Mouse (Mus musculus) forebrain, embryonic 11.5 days (tissue): ENCODE data around the gene Hectd1. TPM values are rescaled to one million over a fixed set of nuclear protein-coding genes. Genes with fewer than 3 reads are reported as not detected.
A peak's percentile ranks its signal among the peaks of the same experiment; 100 is the strongest.

Experiments
- ATAC-seq: fragments of 200-750 bp; cut with Nextera tagmentation; replicated peaks from 2 replicates; pipeline ENCODE4 v1.8.0; 2017; ENCODE audit warnings: moderate TSS enrichment; ENCODE audit not compliant: low FRiP score
- DNase-seq: peaks from one replicate; pipeline ENCODE4 v3.0.0-alpha.2; 2017; ENCODE audit warnings: low spot score
- H3K27ac ChIP-seq: fragments of 300-500 bp; sonication (generic); 2 replicates; pipeline ENCODE4 v1.5.1; 2014; ENCODE audit warnings: low read depth, low read length
- H3K27me3 ChIP-seq: fragments of 300-500 bp; sonication (generic); 2 replicates; pipeline ENCODE4 v1.6.1; 2014; ENCODE audit warnings: mild to moderate bottlenecking, low read length, mixed read lengths; ENCODE audit not compliant: control insufficient read depth, insufficient read depth
- H3K36me3 ChIP-seq: fragments of 300-500 bp; sonication (generic); 2 replicates; pipeline ENCODE4 v1.6.1; 2014; ENCODE audit warnings: mild to moderate bottlenecking, low read length, moderate library complexity, mixed read lengths; ENCODE audit not compliant: control insufficient read depth, insufficient read depth
- H3K4me1 ChIP-seq: fragments of 300-500 bp; sonication (generic); replicated peaks from 2 replicates; pipeline ENCODE4 v1.6.1; 2014; ENCODE audit warnings: low read length, mixed read lengths; ENCODE audit not compliant: control insufficient read depth, insufficient read depth
- H3K4me2 ChIP-seq: fragments of 300-500 bp; sonication (generic); 2 replicates; pipeline ENCODE4 v1.6.1; 2014; ENCODE audit warnings: low read depth, mild to moderate bottlenecking, low read length, moderate library complexity, mixed read lengths; ENCODE audit not compliant: severe bottlenecking
- H3K4me3 ChIP-seq: fragments of 300-500 bp; sonication (generic); 2 replicates; pipeline ENCODE4 v1.5.1; 2014; ENCODE audit warnings: low read depth, low read length
- H3K9ac ChIP-seq: fragments of 300-500 bp; sonication (generic); 2 replicates; pipeline ENCODE4 v1.6.1; 2014; ENCODE audit warnings: low read length
- H3K9me3 ChIP-seq: fragments of 300-500 bp; sonication (generic); 2 replicates; pipeline ENCODE4 v1.6.1; 2016; ENCODE audit warnings: low read length, mixed read lengths; ENCODE audit not compliant: control insufficient read depth
- WGBS: fragments of 180-500 bp; shearing (Covaris S2); extraction: QIAGEN DNeasy Blood & Tissue Kit; methylation state at CpG from one replicate; pipeline ENCODE4 v1.1.7; 2014; 5-methylcytosine and 5-hydroxymethylcytosine counted together
- polyA plus RNA-seq: library from polyadenylated mRNA; unstranded; fragments of >200 nt; fragmentation: Nextera tagmentation; extraction: Ambion mirVana; gene quantifications from 2 replicates; pipeline ENCODE4 v1.2.1, GENCODE M21; 2014

Gene Hectd1
- polyA plus RNA-seq, 1 experiment from 2014 or later: 44.8 TPM

DNA sequence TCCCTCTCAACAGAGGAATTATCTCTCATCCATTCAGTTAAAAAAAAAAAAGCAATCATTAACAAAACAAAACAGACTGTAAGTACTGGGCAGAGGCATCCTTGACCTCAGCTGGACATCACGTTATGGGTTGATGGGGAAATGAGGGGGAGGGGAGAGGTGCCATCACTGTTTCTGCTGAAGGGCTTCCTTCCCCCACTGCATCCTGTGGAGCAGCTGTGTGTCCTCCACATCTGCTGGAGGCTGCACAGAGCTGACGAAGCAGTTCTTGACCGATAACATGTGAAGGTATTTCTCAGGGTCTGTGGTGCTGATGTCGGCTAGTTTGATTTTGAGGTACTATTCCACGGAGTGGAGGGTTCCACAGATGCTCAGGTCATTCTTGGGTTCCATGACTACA lies 119.2 kb downstream of the Hectd1 start:
- DNase-seq: no peak
- H3K4me2 ChIP-seq: no peak overlapping the region
- H3K27ac ChIP-seq: no peak overlapping the region
- H3K4me3 ChIP-seq: no peak overlapping the region
- H3K9ac ChIP-seq: no peak overlapping the region
- H3K36me3 ChIP-seq: no peaks in the 10 kb centered on the region
- no peak for ATAC-seq
- H3K4me1 ChIP-seq: no peaks in the 10 kb centered on the region
- 80% methylated on average over 5 of the region's 5 CpGs for WGBS
- no peaks in the 10 kb centered on the region for H3K9me3 ChIP-seq
- H3K27me3 ChIP-seq: no peaks in the 10 kb centered on the region

DNA sequence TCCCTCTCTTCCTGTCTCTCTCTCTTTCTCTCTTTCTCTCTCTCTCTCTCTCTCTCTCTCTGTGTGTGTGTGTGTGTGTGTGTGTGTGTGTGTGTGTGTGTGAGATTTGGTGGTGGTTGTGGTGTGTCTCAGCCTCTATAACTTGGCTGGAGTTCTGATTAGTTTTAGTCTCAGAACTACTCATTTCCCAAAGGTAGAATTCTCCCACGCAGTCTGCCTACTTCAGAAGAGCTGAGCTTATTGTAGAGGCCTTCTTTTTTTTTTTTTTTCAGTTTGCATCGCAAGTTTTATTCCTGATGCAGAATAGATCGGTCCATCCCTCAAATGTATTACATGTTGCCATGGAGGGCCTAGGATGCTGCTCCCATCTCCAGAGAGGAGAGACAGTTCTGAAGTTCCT lies 119.6 kb downstream of the Hectd1 start:
- Histone ChIP-seq H3K4me3 (no peak overlapping the region), H3K9ac (no peak overlapping the region), H3K9me3 (no peaks in the 10 kb centered on the region), H3K27me3 (no peaks in the 10 kb centered on the region), H3K4me2 (no peak overlapping the region), H3K27ac (no peak overlapping the region), H3K36me3 (no peaks in the 10 kb centered on the region), H3K4me1 (0 out of 2 replicates have a peak, but pooled peaks cover 2% of the 10 kb centered on the region)
- WGBS: 77% methylated on average over 3 of the region's 3 CpGs
- DNase-seq (no peak), ATAC-seq (no peak)

DNA sequence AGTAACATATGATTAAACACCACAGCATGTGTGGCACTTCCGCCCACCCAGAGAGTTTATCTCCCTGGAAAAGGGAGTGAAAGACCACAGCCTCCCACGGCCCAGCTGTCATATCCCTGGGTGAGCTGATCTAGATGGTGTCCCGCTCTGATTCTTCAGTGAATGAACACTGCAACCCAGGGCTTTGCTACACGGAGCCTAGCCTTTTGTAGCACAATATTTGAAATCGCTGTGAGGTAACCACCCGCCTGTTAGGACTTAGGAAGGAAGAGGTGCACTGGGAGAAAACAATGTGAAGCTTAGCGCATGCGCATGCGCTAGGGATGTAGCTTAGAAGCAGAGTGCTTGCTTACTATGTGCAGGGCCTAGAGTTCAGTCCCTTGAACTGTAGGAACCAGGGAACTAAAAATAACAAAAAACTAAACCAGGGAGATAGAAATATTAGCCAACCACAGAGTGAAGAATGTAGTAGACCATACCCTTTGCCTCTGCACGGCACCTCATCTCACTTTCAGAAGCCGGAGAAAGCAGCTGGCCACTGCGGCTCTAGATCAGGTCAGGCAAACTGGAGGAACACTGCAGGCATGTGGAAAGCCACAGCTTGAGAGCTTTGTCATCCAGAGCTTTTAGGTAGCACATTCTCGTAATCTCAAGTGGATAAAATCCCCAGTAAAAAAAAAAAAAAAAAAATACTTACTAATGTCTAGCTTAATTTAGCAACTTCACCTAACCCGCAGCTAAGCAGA lies 120.2 kb downstream of the Hectd1 start:
- H3K36me3 ChIP-seq: no peaks in the 10 kb centered on the region
- no peak overlapping the region for H3K9ac ChIP-seq
- no peak overlapping the region for H3K4me2 ChIP-seq
- no peaks in the 10 kb centered on the region for H3K27me3 ChIP-seq
- no peak for DNase-seq
- no peak overlapping the region for H3K27ac ChIP-seq
- WGBS: 67% methylated on average over 14 of the region's 14 CpGs
- ATAC-seq: no peak
- no peaks in the 10 kb centered on the region for H3K9me3 ChIP-seq
- H3K4me3 ChIP-seq: no peak overlapping the region
- 0 out of 2 replicates have a peak, but pooled peaks cover 2% of the 10 kb centered on the region for H3K4me1 ChIP-seq

DNA sequence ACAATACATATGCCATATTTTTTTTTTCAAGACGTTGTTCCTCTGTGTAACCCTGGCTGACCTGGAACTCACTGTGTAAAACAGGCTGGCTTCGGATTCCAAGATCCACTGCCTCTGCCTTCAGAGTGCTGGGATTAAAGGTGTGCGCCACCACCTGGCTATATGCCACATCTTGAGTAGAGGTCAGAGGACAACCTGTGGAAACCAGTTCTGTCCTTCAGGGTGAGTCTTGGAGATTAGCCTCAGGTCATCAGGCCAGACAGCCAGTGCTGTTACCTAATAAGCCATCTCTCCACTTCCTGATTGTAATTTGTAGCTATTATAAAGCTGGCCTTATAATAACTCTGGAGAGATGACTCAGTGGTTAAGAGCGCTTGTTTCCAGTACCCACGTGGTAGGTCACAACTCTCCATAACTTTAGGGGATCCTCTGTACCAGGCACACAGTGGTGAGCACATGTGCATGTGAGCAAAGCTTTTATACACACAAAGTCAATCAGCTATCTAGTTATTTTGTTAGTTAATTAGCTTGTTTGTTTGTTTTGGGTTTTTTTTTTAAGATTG lies 122.6 kb downstream of the Hectd1 start:
- Histone ChIP-seq H3K27ac (no peak overlapping the region), H3K4me1 (0 out of 2 replicates have a peak, but pooled peaks cover 2% of the 10 kb centered on the region), H3K9me3 (no peaks in the 10 kb centered on the region), H3K4me2 (no peak overlapping the region), H3K27me3 (no peaks in the 10 kb centered on the region), H3K36me3 (no peaks in the 10 kb centered on the region), H3K9ac (no peak overlapping the region), H3K4me3 (no peak overlapping the region)
- 86% methylated on average over 5 of the region's 5 CpGs for WGBS
- ATAC-seq (no peak), DNase-seq (no peak)

DNA sequence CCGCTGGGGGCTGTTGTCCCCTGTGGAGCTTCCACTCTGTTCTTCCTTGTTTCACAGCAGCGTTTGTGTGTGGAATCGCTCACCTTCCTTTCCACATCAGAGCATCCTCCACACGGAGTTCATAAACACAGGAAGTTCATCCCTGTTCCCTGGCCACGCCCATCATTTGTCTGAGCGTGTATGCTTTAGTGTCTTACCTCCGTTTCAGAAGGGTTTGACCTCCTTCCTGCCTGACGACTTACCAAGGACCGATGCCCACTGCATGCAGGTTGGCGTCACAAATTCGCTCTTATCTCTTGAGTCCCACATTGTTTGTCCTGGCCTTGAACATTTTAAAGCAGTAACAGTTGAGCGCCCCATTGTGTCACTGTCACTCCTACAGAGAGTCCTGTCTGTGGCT lies 123.6 kb downstream of the Hectd1 start:
- no peak overlapping the region for H3K4me2 ChIP-seq
- WGBS: 87% methylated on average over 12 of the region's 12 CpGs
- DNase-seq (no peak), ATAC-seq (no peak)
- no peak overlapping the region for H3K4me3 ChIP-seq
- H3K4me1 ChIP-seq: 0 out of 2 replicates have a peak, but pooled peaks cover 2% of the 10 kb centered on the region
- no peaks in the 10 kb centered on the region for H3K36me3 ChIP-seq
- no peak overlapping the region for H3K27ac ChIP-seq
- no peaks in the 10 kb centered on the region for H3K27me3 ChIP-seq
- H3K9ac ChIP-seq: no peak overlapping the region
- H3K9me3 ChIP-seq: no peaks in the 10 kb centered on the region

DNA sequence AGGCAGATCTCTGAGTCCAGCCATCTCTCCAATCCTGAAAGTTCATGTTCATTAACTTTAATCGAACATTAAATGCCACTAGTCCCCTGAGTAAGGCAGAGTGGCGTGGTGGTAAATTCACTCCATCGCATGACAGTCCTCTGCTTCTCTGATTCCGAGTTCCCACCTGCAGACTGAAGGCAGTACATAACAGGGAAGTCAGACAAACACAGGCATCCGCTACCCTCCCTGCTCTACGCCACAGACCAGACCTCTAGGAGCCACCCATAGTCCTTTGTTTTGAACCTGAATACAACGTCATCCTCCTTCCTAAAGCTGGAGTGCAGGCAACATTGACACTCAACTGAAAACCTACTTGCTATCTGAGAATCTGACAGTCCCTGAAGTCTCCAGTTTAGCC lies 124.8 kb downstream of the Hectd1 start:
- no peak overlapping the region for H3K27ac ChIP-seq
- no peak for ATAC-seq

DNA sequence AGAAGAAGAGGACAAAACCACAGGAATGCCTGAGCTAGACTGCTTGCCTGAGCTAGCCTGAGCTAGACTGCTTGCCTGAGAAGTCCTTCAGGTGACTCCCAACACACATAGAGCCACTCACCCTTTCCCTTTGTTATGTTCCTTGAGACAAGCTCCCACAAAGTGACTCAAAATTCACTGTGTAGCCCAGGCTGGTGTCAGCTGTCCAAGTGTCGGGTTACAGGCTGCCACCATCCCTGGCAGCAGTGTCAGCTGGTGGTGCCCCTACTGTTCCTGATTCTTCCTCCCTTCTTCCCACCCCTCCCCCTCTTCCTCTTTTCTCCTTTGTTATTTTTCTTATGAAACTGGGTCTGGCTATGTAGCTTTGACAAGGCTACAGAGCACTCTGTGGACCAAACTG lies 125.5 kb downstream of the Hectd1 start:
- no peak for DNase-seq
- Histone ChIP-seq H3K36me3 (no peaks in the 10 kb centered on the region), H3K27ac (no peak overlapping the region), H3K4me3 (no peak overlapping the region), H3K27me3 (no peaks in the 10 kb centered on the region), H3K4me1 (peaks cover 2% of the 10 kb centered on the region; the same call in 1 of the 2 replicates), H3K9ac (no peak overlapping the region), H3K4me2 (no peak overlapping the region), H3K9me3 (no peaks in the 10 kb centered on the region)
- peak; percentile 66 for ATAC-seq
- WGBS: 18% methylated on average over 1 of the region's 1 CpGs

More for the DNA sequence above, 124.8 kb downstream of the Hectd1 start:
- no peak overlapping the region for H3K4me3 ChIP-seq
- H3K4me2 ChIP-seq: no peak overlapping the region
- peaks cover 2% of the 10 kb centered on the region; the same call in 1 of the 2 replicates for H3K4me1 ChIP-seq
- H3K9ac ChIP-seq: no peak overlapping the region
- H3K27me3 ChIP-seq: no peaks in the 10 kb centered on the region
- DNase-seq: no peak
- H3K9me3 ChIP-seq: no peaks in the 10 kb centered on the region
- WGBS: 71% methylated on average over 7 of the region's 7 CpGs
- H3K36me3 ChIP-seq: no peaks in the 10 kb centered on the region

DNA sequence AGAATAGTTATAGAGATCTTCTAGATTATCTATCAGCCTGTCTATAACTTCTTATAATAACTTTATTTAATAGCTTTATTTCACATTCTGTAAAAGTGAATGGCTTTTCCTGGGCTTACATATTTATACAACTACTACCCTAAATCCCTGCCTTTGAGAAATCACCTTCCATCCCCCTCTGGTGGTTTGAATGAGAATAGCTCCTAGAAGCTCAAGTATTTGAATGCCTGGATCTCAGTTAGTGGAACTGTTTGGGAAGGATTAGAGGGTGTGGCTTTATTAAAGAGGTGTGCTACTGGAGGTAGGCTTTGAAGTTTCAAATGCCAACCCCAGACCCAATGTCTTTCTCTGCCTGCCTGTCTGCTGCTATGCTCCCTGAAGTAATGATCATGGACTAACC lies 127.6 kb downstream of the Hectd1 start:
- Histone ChIP-seq H3K27ac (no peak overlapping the region), H3K4me1 (peaks cover 2% of the 10 kb centered on the region; the same call in 1 of the 2 replicates), H3K9me3 (no peaks in the 10 kb centered on the region), H3K27me3 (no peaks in the 10 kb centered on the region), H3K4me2 (no peak overlapping the region), H3K36me3 (no peaks in the 10 kb centered on the region), H3K4me3 (no peak overlapping the region), H3K9ac (no peak overlapping the region)
- DNase-seq (no peak), ATAC-seq (no peak)
